Mouse (Mus musculus) brain, embryonic 14.5 days (tissue): Measurements from ENCODE around the gene Bcl2.

ENCODE experiments used
- CTCF ChIP-seq: fragments of 200-500 bp; IDR thresholded peaks from 2 replicates; pipeline ENCODE4 v1.5.1; 2012; ENCODE audit warnings: inconsistent platforms, mild to moderate bottlenecking, moderate library complexity, borderline replicate concordance; ENCODE audit not compliant: insufficient read depth, insufficient read length; ENCODE audit errors: extremely low read depth
- POLR2A ChIP-seq: fragments of 200-500 bp; IDR thresholded peaks from 2 replicates; pipeline ENCODE4 v1.6.1; 2012; ENCODE audit warnings: mild to moderate bottlenecking, inconsistent platforms, borderline replicate concordance; ENCODE audit not compliant: poor library complexity, insufficient read depth, insufficient read length, severe bottlenecking; ENCODE audit errors: extremely low read depth

- TF ChIP-seq CTCF (no peak), POLR2A (no peak)
Measured at GRCm38 (mm10) chr1:106640577-106640976, 73.5 kb downstream of the Bcl2 start.
